19 mouse cellular contexts compared by ENCODE assay signal in the genomic region with DNA sequence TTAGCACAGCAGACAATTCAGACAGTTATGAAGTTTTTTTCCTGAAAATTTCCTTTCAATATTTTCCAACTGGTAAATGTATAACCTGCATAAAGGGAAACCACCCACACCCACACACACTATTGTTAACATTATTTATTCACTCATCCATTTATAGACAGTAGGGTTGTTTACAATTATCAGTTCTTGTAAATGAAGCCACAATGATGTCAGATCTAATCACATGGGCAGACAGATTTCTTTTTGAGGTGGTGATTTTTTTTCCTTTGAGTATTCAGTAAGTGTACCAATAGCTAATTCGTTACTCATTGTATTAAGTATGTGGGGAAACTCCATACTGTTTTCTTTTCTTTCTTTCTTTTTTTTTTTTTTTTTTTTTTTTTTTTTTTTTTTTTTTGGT.
"Had no signal": no experiment of that assay in that cellular context is flagged by ENCODE, and none has a peak within 500 bp of the region (broad histone marks: within the 10 kb centered on the region; RNA-seq: fewer than 3 reads in every experiment).

No protein-coding gene starts in this region.

- ATAC-seq: forebrain, embryonic 13.5 days; forebrain, embryonic 14.5 days; forebrain, embryonic 15.5 days; forebrain, embryonic 16.5 days; forebrain, postnatal 0 days had no signal

- DNase-seq: cerebellum, adult 9-10 months; cerebellum, adult 9-11 months; cerebellum, postnatal 10 days; cerebellum, postnatal 14 days; cerebellum, postnatal 25 days; cerebellum, postnatal 36 days; embryo, embryonic 11 days; forebrain, postnatal 0 days; gastrocnemius, adult 2 months; gastrocnemius, postnatal 14 days; gastrocnemius, postnatal 25 days; gastrocnemius, postnatal 36 days; heart, adult 11 months; heart, adult 18-20 months; heart, adult 2 months had no signal
